Mouse (Mus musculus) embryo, embryonic 9.5 days (tissue): Measurements from ENCODE around the gene Mical2.

ENCODE experiments used
- DNase-seq: peaks from one replicate; pipeline ENCODE4 v3.0.0-alpha.2; 2017; ENCODE audit errors: extremely low spot score

Mical2 gene

DNA sequence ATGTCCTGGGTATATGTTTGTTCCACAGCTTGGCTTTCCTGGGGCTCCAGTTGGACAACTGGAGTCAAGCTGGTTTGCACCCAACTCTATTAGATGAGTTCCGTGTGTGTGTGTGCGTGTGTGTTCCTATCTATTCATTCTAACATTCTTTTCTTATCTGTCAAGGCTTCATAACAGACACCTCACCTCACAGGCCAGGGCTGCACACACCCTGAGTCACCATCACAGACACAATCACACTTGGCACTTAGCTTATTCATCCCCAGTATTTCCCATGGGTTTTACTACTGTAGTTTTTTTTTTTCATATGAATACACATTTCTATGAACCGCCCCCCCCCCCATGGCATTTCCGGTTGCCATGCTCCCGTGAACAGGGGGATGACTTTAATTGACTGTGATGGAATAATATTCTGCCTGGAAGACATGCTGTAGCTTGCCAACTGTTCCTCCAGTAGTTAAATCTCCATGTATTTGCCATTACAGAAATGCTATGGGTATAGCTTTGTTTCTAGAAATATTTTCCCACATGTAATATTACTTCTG is 230.0 kb downstream of the Mical2 start:
- DNase-seq: no peak

DNA sequence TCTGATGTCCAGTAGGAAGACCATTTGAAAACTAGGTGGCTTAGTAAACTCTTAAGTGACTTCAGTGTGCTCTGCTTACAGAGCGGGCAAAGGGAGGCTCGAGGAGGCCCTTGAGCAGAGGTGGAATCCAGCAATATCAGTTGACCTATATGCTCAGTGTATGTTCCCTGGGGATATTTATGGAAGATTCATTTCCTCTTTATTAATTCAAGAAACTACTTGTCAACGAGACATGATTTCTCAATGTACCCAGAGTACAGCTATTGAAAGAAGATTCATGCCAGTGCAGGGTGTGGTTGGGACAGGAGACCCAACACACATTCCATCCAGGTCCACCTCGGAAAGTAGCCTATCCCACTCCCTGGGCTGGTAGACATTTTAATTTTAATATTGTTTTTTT is 231.7 kb downstream of the Mical2 start:
- DNase-seq: no peak

GRCm38 (mm10) chr7:112457920-112458319 is 232.3 kb downstream of the Mical2 start:
- DNase-seq: no peak

DNA sequence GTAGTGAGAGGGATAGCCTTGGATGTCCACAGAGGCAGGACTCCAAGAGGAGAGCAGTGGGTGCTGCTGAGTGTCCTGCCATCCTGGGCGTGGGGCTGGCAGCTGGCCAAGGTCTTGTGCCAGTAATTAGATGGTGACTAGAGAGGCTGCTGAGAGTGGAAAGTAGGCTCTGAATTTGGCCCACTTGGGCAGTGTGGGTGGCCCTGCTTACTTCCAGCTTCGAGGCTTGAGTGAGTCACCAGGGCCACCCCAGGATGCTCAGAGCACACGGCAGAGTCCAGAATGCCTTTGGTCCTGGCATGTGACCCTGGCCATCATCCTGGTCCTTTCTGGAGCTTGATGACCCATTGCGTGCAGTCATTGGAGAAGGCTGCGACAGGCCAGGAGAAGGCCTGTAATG is 232.8 kb downstream of the Mical2 start:
- no peak for DNase-seq
